Mouse (Mus musculus) kidney, postnatal 0 days (tissue): Measurements from ENCODE around the gene Art3. TPM values are rescaled to one million over a fixed set of nuclear protein-coding genes. Genes with fewer than 3 reads are reported as not detected.

Experiments used
- ATAC-seq: fragments of 200-750 bp; cut with Nextera tagmentation; replicated peaks from 2 replicates; pipeline ENCODE4 v1.8.0; 2017; ENCODE audit warnings: low read depth, moderate number of reproducible peaks, moderate TSS enrichment, moderate library complexity; ENCODE audit not compliant: low FRiP score
- DNase-seq: peaks from one replicate; pipeline ENCODE4 v3.0.0-alpha.2; 2016; ENCODE audit warnings: low spot score
- H3K27ac ChIP-seq: fragments of 300-500 bp; sonication (generic); 2 replicates; pipeline ENCODE4 v1.5.1; 2014; ENCODE audit warnings: mild to moderate bottlenecking
- H3K27me3 ChIP-seq: fragments of 300-500 bp; sonication (generic); 2 replicates; pipeline ENCODE4 v1.6.1; 2014; ENCODE audit warnings: low read length, mixed read lengths; ENCODE audit not compliant: insufficient read depth
- H3K36me3 ChIP-seq: fragments of 300-500 bp; sonication (generic); 2 replicates; pipeline ENCODE4 v1.6.1; 2014; ENCODE audit warnings: low read length, mixed read lengths; ENCODE audit not compliant: insufficient read depth
- H3K4me1 ChIP-seq: fragments of 300-500 bp; sonication (generic); replicated peaks from 2 replicates; pipeline ENCODE4 v1.6.1; 2014; ENCODE audit warnings: antibody characterized with exemption, low read length, mixed read lengths; ENCODE audit not compliant: insufficient read depth
- H3K4me2 ChIP-seq: fragments of 300-500 bp; sonication (generic); 2 replicates; pipeline ENCODE4 v1.6.1; 2014; ENCODE audit warnings: mild to moderate bottlenecking, low read length, moderate library complexity, mixed read lengths
- H3K4me3 ChIP-seq: fragments of 300-500 bp; sonication (generic); replicated peaks from 2 replicates; pipeline ENCODE4 v1.5.1; 2014; ENCODE audit warnings: low read depth, low read length
- H3K9ac ChIP-seq: fragments of 300-500 bp; sonication (generic); 2 replicates; pipeline ENCODE4 v1.6.1; 2014; ENCODE audit warnings: low read depth, low read length
- H3K9me3 ChIP-seq: fragments of 300-500 bp; sonication (generic); replicated peaks from 2 replicates; pipeline ENCODE4 v1.6.1; 2016; ENCODE audit warnings: low read length, inconsistent platforms, mixed read lengths
- CTCF ChIP-seq: IDR thresholded peaks from 2 replicates; pipeline ENCODE4 v1.5.1; 2016; ENCODE audit warnings: antibody characterized with exemption, low read depth, mild to moderate bottlenecking, moderate library complexity
- WGBS: fragments of 180-500 bp; shearing (Covaris S2); extraction: QIAGEN DNeasy Blood & Tissue Kit; methylation state at CpG from one replicate; pipeline ENCODE4 v1.1.7; 2014; 5-methylcytosine and 5-hydroxymethylcytosine counted together
- polyA plus RNA-seq: library from polyadenylated mRNA; unstranded; fragments of >200 nt; fragmentation: Nextera tagmentation; extraction: Ambion mirVana; gene quantifications from 2 replicates; pipeline ENCODE4 v1.2.1, GENCODE M21; 2015

Gene Art3
- polyA plus RNA-seq, 1 experiment from 2014 or later = 9.2 TPM

DNA sequence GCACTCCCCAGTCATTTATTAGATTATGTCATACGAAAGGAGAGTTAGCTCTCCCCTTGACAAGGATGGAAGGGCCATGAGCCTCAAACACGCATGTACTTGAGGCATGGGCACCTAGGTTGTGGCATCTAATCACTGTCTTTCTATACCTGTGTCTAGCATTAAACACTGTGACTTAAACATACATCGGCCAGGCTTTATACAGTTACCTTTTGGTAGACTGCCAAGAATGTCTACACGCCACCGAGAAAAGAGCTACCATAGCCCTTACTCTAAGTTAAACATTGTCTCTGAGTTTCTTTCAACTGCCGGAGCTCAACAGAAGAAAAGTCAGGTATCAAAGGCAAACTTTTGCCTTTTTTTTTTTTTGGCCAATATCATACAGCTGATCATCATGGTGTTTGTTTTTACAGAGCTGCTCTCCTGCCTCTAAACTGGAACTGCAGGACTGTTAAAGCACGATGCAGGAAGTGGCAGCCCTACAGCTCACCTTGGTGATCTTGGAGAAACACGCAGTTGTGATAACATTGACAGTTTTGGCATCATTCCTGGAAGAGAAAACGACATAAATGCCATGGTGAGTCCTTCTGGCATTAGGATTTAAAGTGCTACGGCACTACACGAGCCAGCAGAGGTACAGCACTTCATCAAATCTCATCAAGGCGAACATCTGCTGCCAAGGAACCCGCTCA, 29.3 kb upstream of the Art3 start:
- no peak overlapping the region for H3K4me3 ChIP-seq
- peaks cover 61% of the 10 kb centered on the region for H3K36me3 ChIP-seq
- no peak overlapping the region for H3K4me2 ChIP-seq
- H3K27ac ChIP-seq = no peak overlapping the region
- no peaks in the 10 kb centered on the region for H3K9me3 ChIP-seq
- TF ChIP-seq CTCF = no peak
- ATAC-seq (no peak), DNase-seq (no peak)
- H3K27me3 ChIP-seq = no peaks in the 10 kb centered on the region
- H3K4me1 ChIP-seq = no peaks in the 10 kb centered on the region
- WGBS = 81% methylated on average over 13 of the region's 13 CpGs
- H3K9ac ChIP-seq = no peak overlapping the region

DNA sequence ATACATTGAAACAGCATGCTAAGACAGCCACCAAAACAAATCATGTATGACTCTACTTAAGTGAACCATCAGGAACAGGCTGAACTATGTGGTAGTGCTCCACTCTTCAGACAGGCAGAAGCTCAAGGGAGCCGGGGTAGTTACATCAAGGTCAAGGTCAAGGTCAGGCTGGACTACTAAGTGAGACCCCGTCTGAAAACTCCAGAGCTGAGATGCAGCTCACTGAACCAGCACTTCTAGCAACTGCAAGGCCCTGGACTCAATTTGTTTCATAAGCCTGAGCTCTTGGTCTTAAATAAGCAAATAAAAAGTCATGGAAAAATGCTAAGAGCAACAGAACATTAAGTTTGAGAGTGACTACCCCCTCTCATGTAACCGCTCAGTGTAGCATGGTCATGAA, 27.3 kb upstream of the Art3 start:
- Histone ChIP-seq H3K27ac (no peak overlapping the region), H3K9ac (no peak overlapping the region), H3K4me2 (no peak overlapping the region), H3K4me1 (no peaks in the 10 kb centered on the region; the same call in 1 of the 2 replicates), H3K4me3 (no peak overlapping the region), H3K36me3 (peaks cover 53% of the 10 kb centered on the region), H3K9me3 (no peaks in the 10 kb centered on the region), H3K27me3 (no peaks in the 10 kb centered on the region)
- ATAC-seq (no peak), DNase-seq (no peak)
- TF ChIP-seq CTCF = no peak
- 60% methylated on average over 3 of the region's 3 CpGs for whole genome bisulfite sequencing

DNA sequence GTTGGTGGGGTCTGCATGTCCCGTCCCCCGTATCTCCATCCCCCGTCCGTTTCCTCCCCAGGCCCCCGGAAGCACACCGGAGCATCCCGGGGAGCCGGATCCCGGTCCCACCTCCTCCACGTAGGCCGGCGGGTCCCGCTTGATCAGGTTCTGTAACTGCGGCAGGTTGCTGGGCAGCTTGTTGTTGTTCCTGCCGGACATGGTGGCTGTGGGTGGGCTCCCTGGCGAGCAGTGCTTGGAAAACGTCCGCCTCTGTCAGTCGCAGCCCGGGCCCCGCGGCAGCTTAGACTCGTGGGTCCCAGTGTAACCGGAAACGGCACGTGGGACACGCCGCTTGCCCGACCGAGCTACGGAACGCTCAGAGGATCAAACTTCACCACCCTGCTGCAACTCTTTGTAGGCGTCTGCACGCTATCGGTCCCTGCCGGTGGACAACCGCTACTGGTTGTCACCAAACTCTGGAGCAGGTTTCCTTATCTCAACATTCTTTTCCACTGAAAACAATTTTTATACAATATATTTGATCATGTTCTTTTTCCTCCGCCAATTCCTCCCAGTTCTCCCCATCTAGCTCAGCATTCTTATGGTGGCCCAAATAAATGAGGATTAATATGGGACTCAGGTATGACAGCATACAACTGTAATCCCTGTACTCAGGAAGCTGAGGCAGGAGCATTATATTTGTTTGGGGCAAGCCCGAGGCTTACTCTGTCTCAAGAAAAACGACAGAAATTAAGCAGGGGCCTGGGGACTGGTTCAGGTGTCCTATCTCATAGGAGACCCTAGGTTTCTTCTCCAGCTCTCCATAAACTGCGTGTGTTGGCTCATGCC, 21.7 kb upstream of the Art3 start, which contains the start of gene Sdad1:
TSS of gene Sdad1 (minus strand) at position 799 of the 831 bp plus-strand sequence.
- Histone ChIP-seq H3K27me3 (no peaks in the 10 kb centered on the region), H3K4me3 (peak within 1 kb of the TSS; percentile 53), H3K4me1 (no peaks in the 10 kb centered on the region; the same call in 1 of the 2 replicates), H3K9me3 (no peaks in the 10 kb centered on the region), H3K9ac (peak within 1 kb of the TSS; percentile 60), H3K4me2 (peak within 1 kb of the TSS; percentile 63), H3K36me3 (peaks cover 6% of the 10 kb centered on the region), H3K27ac (peak within 1 kb of the TSS; percentile 5; the same call in 1 of the 2 replicates)
- ATAC-seq (peak; percentile 95), DNase-seq (peak; percentile 97)
- WGBS = 2% methylated on average over 41 of the region's 41 CpGs
- TF ChIP-seq CTCF = peak; percentile 76

DNA sequence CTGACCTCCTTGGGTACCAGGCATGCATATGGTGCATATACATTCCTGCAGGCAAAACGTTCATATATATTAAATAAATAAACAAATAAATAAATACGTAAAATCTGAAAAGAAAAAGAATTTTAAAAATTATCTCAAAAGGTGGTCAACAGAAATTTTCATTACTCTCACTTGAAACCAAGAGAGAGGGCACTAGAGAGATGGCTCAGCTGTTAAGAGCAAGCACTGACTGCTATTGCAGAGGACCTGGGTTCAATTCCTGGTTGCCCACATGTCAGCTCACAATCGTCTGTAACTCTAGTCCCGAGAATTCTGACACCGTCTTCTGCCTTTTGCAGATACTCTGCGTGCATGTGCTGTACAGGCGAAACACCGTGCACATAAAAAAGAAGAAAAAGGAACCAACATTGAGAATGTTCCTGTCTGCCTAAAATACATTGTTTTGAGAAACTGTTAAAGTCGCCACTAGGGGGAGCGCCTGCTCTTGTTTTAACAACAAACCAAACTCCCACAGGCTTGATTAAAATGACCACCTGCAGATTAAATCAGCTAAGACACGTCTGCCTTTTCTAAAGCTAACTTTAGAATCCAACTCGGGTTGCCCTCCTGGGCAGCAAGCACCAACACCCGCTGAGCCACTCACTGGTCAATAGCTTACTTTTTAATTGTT, 19.4 kb upstream of the Art3 start:
- H3K27me3 ChIP-seq = no peaks in the 10 kb centered on the region
- no peaks in the 10 kb centered on the region; the same call in 1 of the 2 replicates for H3K4me1 ChIP-seq
- no peaks in the 10 kb centered on the region for H3K9me3 ChIP-seq
- no peaks in the 10 kb centered on the region for H3K36me3 ChIP-seq
- H3K4me3 ChIP-seq = no peak overlapping the region
- no peak overlapping the region for H3K4me2 ChIP-seq
- no peak overlapping the region for H3K9ac ChIP-seq
- ATAC-seq (no peak), DNase-seq (peak; percentile 95)
- 14% methylated on average over 13 of the region's 13 CpGs for WGBS
- no peak overlapping the region for H3K27ac ChIP-seq
- TF ChIP-seq CTCF = peak; percentile 86

DNA sequence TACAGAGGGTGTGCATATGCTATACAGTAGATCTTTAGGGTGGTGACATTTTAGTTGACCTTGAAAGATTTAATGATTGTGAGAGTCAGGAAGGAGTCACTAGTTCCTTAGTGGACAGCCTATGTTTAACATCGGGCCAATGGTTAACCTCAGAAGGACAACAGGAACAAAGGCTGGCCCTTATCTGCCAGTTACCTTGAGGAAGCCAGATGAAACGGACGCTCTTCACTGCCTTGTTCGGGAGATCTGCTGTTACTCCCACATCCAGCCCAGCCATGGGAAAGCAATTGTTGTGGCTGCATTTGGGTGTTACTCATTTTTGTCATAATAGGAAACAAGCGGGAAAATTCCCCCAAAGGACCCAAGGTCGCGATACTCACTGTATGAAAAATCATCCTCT, 17.9 kb upstream of the Art3 start:
- Histone ChIP-seq H3K36me3 (no peaks in the 10 kb centered on the region), H3K9ac (no peak overlapping the region), H3K27me3 (no peaks in the 10 kb centered on the region), H3K27ac (no peak overlapping the region), H3K9me3 (no peaks in the 10 kb centered on the region), H3K4me1 (no peaks in the 10 kb centered on the region; the same call in 1 of the 2 replicates), H3K4me2 (no peak overlapping the region), H3K4me3 (no peak overlapping the region)
- no peak for TF ChIP-seq CTCF
- DNase-seq = no peak
- ATAC-seq = no peak
- 57% methylated on average over 7 of the region's 7 CpGs for WGBS

DNA sequence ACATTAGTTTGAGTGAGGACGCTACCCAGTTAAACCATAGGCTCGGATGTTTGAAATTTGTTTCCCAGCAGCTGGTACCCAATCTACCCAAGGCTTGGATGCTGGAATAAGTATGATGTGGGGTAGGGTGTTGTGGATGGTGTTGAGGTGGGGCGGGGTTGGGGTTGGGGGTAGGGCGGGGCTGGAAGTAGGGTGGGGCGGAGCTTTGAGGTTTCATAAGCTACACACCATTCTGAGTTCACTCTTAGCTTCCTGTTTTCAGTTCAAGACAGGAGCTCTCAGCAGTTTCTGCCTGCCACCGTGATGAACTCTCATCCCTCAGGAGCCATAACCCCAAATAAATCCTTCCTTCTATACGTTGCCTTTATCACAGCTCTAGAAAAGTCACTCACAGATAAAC, 13.5 kb upstream of the Art3 start:
- Histone ChIP-seq H3K4me2 (no peak overlapping the region), H3K9me3 (no peaks in the 10 kb centered on the region), H3K27me3 (no peaks in the 10 kb centered on the region), H3K4me3 (no peak overlapping the region), H3K27ac (no peak overlapping the region), H3K9ac (no peak overlapping the region), H3K36me3 (no peaks in the 10 kb centered on the region), H3K4me1 (no peaks in the 10 kb centered on the region)
- TF ChIP-seq CTCF = no peak
- DNase-seq = no peak
- WGBS = 79% methylated on average over 7 of the region's 7 CpGs
- no peak for ATAC-seq
